Comparison of ENCODE assay signal across 8 mouse cellular contexts in genomic region chrX:52928883-52929282, GRCm38 (mm10). TPM values are rescaled to one million over a fixed set of nuclear protein-coding genes. Genes with fewer than 3 reads are reported as not detected.
DNase-seq lines count a peak whose midpoint lies in the region; ATAC-seq and TF ChIP-seq lines count a peak whose summit lies in the region.

No protein-coding gene starts in this region.

- no peaks in the 10 kb centered on the region for H3K9me3 ChIP-seq in forebrain, postnatal 0 days (ENCODE audit: low read length)
- no peaks in the 10 kb centered on the region for H3K9me3 ChIP-seq in forebrain, embryonic 16.5 days (ENCODE audit: control insufficient read depth, low read length)
- no peaks in the 10 kb centered on the region for H3K9me3 ChIP-seq in liver, embryonic 14.5 days (ENCODE audit: control insufficient read depth, low read length)

- no peak overlapping the region for H3K4me2 ChIP-seq in forebrain, postnatal 0 days (ENCODE audit: low read depth)
- H3K4me2 ChIP-seq in forebrain, embryonic 16.5 days (ENCODE audit: low read length): no peak overlapping the region
- no peak overlapping the region for H3K4me2 ChIP-seq in liver, embryonic 14.5 days (ENCODE audit: low read depth)

- no peak for TF ChIP-seq EP300 in liver, embryonic 14.5 days (IDR thresholded peaks at IDR 0.05; ENCODE audit: low read depth)

- no peaks in the 10 kb centered on the region for H3K36me3 ChIP-seq in forebrain, postnatal 0 days (ENCODE audit: insufficient read depth)
- H3K36me3 ChIP-seq in forebrain, embryonic 16.5 days (ENCODE audit: control insufficient read depth, insufficient read depth): no peaks in the 10 kb centered on the region
- no peaks in the 10 kb centered on the region for H3K36me3 ChIP-seq in thymus, adult 2 months (ENCODE audit: control insufficient read depth, insufficient read depth, low read length)
- no peaks in the 10 kb centered on the region for H3K36me3 ChIP-seq in liver, embryonic 14.5 days (replicated peaks; ENCODE audit: control insufficient read depth, insufficient read depth, low read depth)

- WGBS in forebrain, postnatal 0 days: 43% methylated on average over 1 of the region's 1 CpGs
- 47% methylated on average over 1 of the region's 1 CpGs for WGBS in forebrain, embryonic 16.5 days
- WGBS in thymus, adult 2 months: 37% methylated on average over 1 of the region's 1 CpGs
- WGBS in liver, embryonic 14.5 days (ENCODE audit: insufficient replicate concordance): 11% methylated on average over 1 of the region's 1 CpGs

- H3K27ac ChIP-seq in forebrain, postnatal 0 days (ENCODE audit: low read depth, low read length): no peak overlapping the region
- H3K27ac ChIP-seq in forebrain, embryonic 16.5 days (ENCODE audit: low read length): no peak overlapping the region
- no peak overlapping the region for H3K27ac ChIP-seq in thymus, adult 2 months (ENCODE audit: control insufficient read depth, insufficient read depth, low read length)
- no peak overlapping the region for H3K27ac ChIP-seq in liver, embryonic 14.5 days

- H3K9ac ChIP-seq in forebrain, postnatal 0 days: no peak overlapping the region
- no peak overlapping the region for H3K9ac ChIP-seq in forebrain, embryonic 16.5 days (replicated peaks; ENCODE audit: low read depth, low read length)
- no peak overlapping the region for H3K9ac ChIP-seq in liver, embryonic 14.5 days (replicated peaks)

- H3K4me3 ChIP-seq in forebrain, postnatal 0 days (ENCODE audit: low read depth, low read length): no peak overlapping the region
- no peak overlapping the region for H3K4me3 ChIP-seq in forebrain, embryonic 16.5 days (replicated peaks; ENCODE audit: low read length)
- no peak overlapping the region for H3K4me3 ChIP-seq in thymus, adult 2 months (ENCODE audit: control insufficient read depth, insufficient read depth, low read length)
- no peak overlapping the region for H3K4me3 ChIP-seq in liver, embryonic 14.5 days (ENCODE audit: insufficient read depth in 1 of 2, low read depth in 2 of 2, low read length in 2 of 2)

- peak; percentile 39 for TF ChIP-seq CTCF in forebrain, postnatal 0 days (IDR thresholded peaks at IDR 0.05; ENCODE audit: low read depth)
- no peak for TF ChIP-seq CTCF in thymus, adult 2 months (IDR thresholded peaks at IDR 0.05; ENCODE audit: borderline replicate concordance, control insufficient read depth, extremely low read depth, insufficient read depth, low read length, poor library complexity)
- TF ChIP-seq CTCF in liver, embryonic 14.5 days (IDR thresholded peaks at IDR 0.05; ENCODE audit: low read depth): peak; percentile 69

- no peaks in the 10 kb centered on the region for H3K27me3 ChIP-seq in forebrain, postnatal 0 days (ENCODE audit: insufficient read depth, low read length)
- H3K27me3 ChIP-seq in forebrain, embryonic 16.5 days (replicated peaks; ENCODE audit: control insufficient read depth, insufficient read depth, low read length): no peaks in the 10 kb centered on the region
- H3K27me3 ChIP-seq in thymus, adult 2 months (ENCODE audit: control insufficient read depth, insufficient read depth, low read length): no peaks in the 10 kb centered on the region
- H3K27me3 ChIP-seq in liver, embryonic 14.5 days (ENCODE audit: control insufficient read depth, insufficient read depth, low read length): no peaks in the 10 kb centered on the region

- TF ChIP-seq POLR2A in thymus, adult 2 months (IDR thresholded peaks at IDR 0.05; ENCODE audit: control insufficient read depth, extremely low read depth, insufficient read depth, low read length, poor library complexity): no peak

- peak; percentile 10 for DNase-seq in forebrain, postnatal 0 days
- DNase-seq in thymus, adult 2 months: peak; percentile 15
- no peak for DNase-seq in thymus, adult 18-20 months
- DNase-seq in liver, embryonic 14.5 days (ENCODE audit: low read depth in 3 of 3, low spot score in 3 of 3): peak in 2 of 3 experiments; percentile 18 to 45
- peak; percentile 28 for DNase-seq in thymus, postnatal 25 days
- DNase-seq in layer of hippocampus, adult 9-10 months (ENCODE audit: low spot score): no peak
- DNase-seq in frontal cortex, postnatal 14 days (ENCODE audit: low spot score in 2 of 2): no peak

- no peak for ATAC-seq in forebrain, postnatal 0 days
- ATAC-seq in forebrain, embryonic 16.5 days: no peak
- no peak for ATAC-seq in liver, embryonic 14.5 days (ENCODE audit: insufficient read depth)

- H3K4me1 ChIP-seq in forebrain, postnatal 0 days (ENCODE audit: insufficient read depth): no peaks in the 10 kb centered on the region
- no peaks in the 10 kb centered on the region for H3K4me1 ChIP-seq in forebrain, embryonic 16.5 days (replicated peaks; ENCODE audit: control insufficient read depth, insufficient read depth, low read length)
- H3K4me1 ChIP-seq in thymus, adult 2 months (replicated peaks; ENCODE audit: control insufficient read depth, insufficient read depth, low read length): no peaks in the 10 kb centered on the region
- H3K4me1 ChIP-seq in liver, embryonic 14.5 days (replicated peaks; ENCODE audit: control insufficient read depth in 2 of 2, insufficient read depth in 2 of 2, low read length in 1 of 2): no peaks in the 10 kb centered on the region

RNA-seq across cellular contexts. Expression of gene Phf6, which starts 16.8 kb away (rescaled TPM):
- total RNA-seq in forebrain, postnatal 0 days (2014; rRNA removed): 48.7 and 54.6 TPM in 2 replicates
- polyA plus RNA-seq in forebrain, postnatal 0 days (2015; fragmentation: Nextera tagmentation; extraction: Ambion mirVana): 38.3 and 43.7 TPM in 2 replicates
- polyA plus RNA-seq in forebrain, embryonic 16.5 days (2015; fragmentation: Nextera tagmentation; extraction: Ambion mirVana): 97.6 and 116 TPM in 2 replicates
- 6.8 and 6.9 TPM in 2 replicates for polyA plus RNA-seq in thymus, adult 2 months (2012; rRNA removed)
- polyA plus RNA-seq in liver, embryonic 14.5 days (2012; rRNA removed): 3.5 and 4.7 TPM in 2 replicates
- 9.3 and 9.7 TPM in 2 replicates for polyA plus RNA-seq in liver, embryonic 14.5 days (2014; fragmentation: Nextera tagmentation; extraction: Ambion mirVana)

RNA-seq across cellular contexts. Expression of gene Hprt, which starts 59.1 kb away (rescaled TPM):
- 59.0 and 66.2 TPM in 2 replicates for total RNA-seq in forebrain, postnatal 0 days (2014; rRNA removed)
- polyA plus RNA-seq in forebrain, postnatal 0 days (2015; fragmentation: Nextera tagmentation; extraction: Ambion mirVana): 162 and 177 TPM in 2 replicates
- 88.1 and 93.3 TPM in 2 replicates for polyA plus RNA-seq in forebrain, embryonic 16.5 days (2015; fragmentation: Nextera tagmentation; extraction: Ambion mirVana)
- polyA plus RNA-seq in thymus, adult 2 months (2012; rRNA removed): 19.6 and 20.7 TPM in 2 replicates
- 38.7 and 68.1 TPM in 2 replicates for polyA plus RNA-seq in liver, embryonic 14.5 days (2012; rRNA removed)
- 220 and 227 TPM in 2 replicates for polyA plus RNA-seq in liver, embryonic 14.5 days (2014; fragmentation: Nextera tagmentation; extraction: Ambion mirVana)

Comparison
In these comparisons a context has a peak if more than half of its experiments do, and no peak if none do; other contexts are left out.
1. DNase-seq: peak in forebrain, postnatal 0 days (single experiment), thymus, adult 2 months (single experiment), liver, embryonic 14.5 days (2 of 3) and thymus, postnatal 25 days (single experiment); none in thymus, adult 18-20 months (0 of 2), layer of hippocampus, adult 9-10 months (single experiment) and frontal cortex, postnatal 14 days (0 of 2).